24 mouse cellular contexts compared by ENCODE assay signal in genomic region chr6:115631056-115631795, GRCm38 (mm10). TPM values are rescaled to one million over a fixed set of nuclear protein-coding genes. Genes with fewer than 3 reads are reported as not detected.
A peak's percentile ranks its signal among the peaks of the same experiment; 100 is the strongest.
DNase-seq lines count a peak whose midpoint lies in the region; ATAC-seq and TF ChIP-seq lines count a peak whose summit lies in the region.
"Had no signal": no experiment of that assay in that cellular context is flagged by ENCODE, and none has a peak within 500 bp of the region (broad histone marks: within the 10 kb centered on the region; RNA-seq: fewer than 3 reads in every experiment).

No protein-coding gene starts in this region.

- H3K36me3 ChIP-seq in kidney, embryonic 14.5 days (ENCODE audit: control insufficient read depth, insufficient read depth, low read length): peaks cover 85% of the 10 kb centered on the region
- peaks cover 75% of the 10 kb centered on the region for H3K36me3 ChIP-seq in kidney, embryonic 16.5 days (ENCODE audit: insufficient read depth, low read length)
- peaks cover 63% of the 10 kb centered on the region for H3K36me3 ChIP-seq in liver, postnatal 0 days (replicated peaks; ENCODE audit: insufficient read depth, low read length)

- H3K27me3 ChIP-seq in kidney, embryonic 14.5 days (ENCODE audit: control insufficient read depth, insufficient read depth, low read length): no peaks in the 10 kb centered on the region
- no peaks in the 10 kb centered on the region for H3K27me3 ChIP-seq in kidney, embryonic 16.5 days (ENCODE audit: insufficient read depth, low read length)
- H3K27me3 ChIP-seq in liver, postnatal 0 days (ENCODE audit: insufficient read depth, low read length): no peaks in the 10 kb centered on the region
- H3K27me3 ChIP-seq: embryonic facial prominence, embryonic 15.5 days; forebrain, embryonic 15.5 days; hindbrain, embryonic 13.5 days; lung, embryonic 15.5 days; neural tube, embryonic 13.5 days; stomach, embryonic 15.5 days had no signal

- no peak overlapping the region for H3K27ac ChIP-seq in kidney, embryonic 14.5 days (ENCODE audit: low read depth, low read length)
- H3K27ac ChIP-seq in kidney, embryonic 16.5 days (ENCODE audit: low read length): no peak overlapping the region
- H3K27ac ChIP-seq in liver, postnatal 0 days (ENCODE audit: low read depth): no peak overlapping the region
- H3K27ac ChIP-seq: embryonic facial prominence, embryonic 15.5 days; forebrain, embryonic 15.5 days; heart, adult 2 months; hindbrain, embryonic 13.5 days; left cerebral cortex, adult 2 months; lung, embryonic 15.5 days; neural tube, embryonic 13.5 days; stomach, embryonic 15.5 days had no signal

- ATAC-seq in kidney, embryonic 14.5 days (ENCODE audit: low FRiP score, low TSS enrichment): no peak
- ATAC-seq in kidney, embryonic 16.5 days (ENCODE audit: low FRiP score, low TSS enrichment): peak; percentile 23; the same call in 1 of the 2 replicates
- ATAC-seq in liver, postnatal 0 days: peak; percentile 88
- ATAC-seq: forebrain, embryonic 15.5 days had no signal

- DNase-seq in kidney, adult 18-20 months: peak; percentile 48
- peak; percentile 59 for DNase-seq in adipocyte (ENCODE audit: low spot score)
- DNase-seq in liver, postnatal 0 days: peak; percentile 64
- no peak for DNase-seq in right cerebral cortex, postnatal 14 days
- DNase-seq in urinary bladder, adult 18-20 months (ENCODE audit: low spot score in 2 of 2): no peak
- DNase-seq: adrenal gland, postnatal 14 days; cerebellum, adult 2 months; gastrocnemius, postnatal 25 days; heart, adult 2 months; heart, postnatal 36 days; layer of hippocampus, adult 9-11 months; lung, postnatal 4 days; midbrain, embryonic 14.5 days; right cerebral cortex, adult 18-20 months; thymus, postnatal 25 days had no signal

- WGBS in kidney, embryonic 14.5 days: 90% methylated on average over 3 of the region's 3 CpGs
- 81% methylated on average over 3 of the region's 3 CpGs for WGBS in kidney, embryonic 16.5 days
- WGBS in liver, postnatal 0 days (ENCODE audit: insufficient replicate concordance): 73% methylated on average over 3 of the region's 3 CpGs

- no peak for TF ChIP-seq CTCF in liver, postnatal 0 days (IDR thresholded peaks at IDR 0.05; ENCODE audit: low read depth)

- H3K9me3 ChIP-seq in kidney, embryonic 14.5 days (ENCODE audit: control insufficient read depth, low read length): no peaks in the 10 kb centered on the region
- H3K9me3 ChIP-seq in kidney, embryonic 16.5 days (ENCODE audit: low read length): no peaks in the 10 kb centered on the region
- no peaks in the 10 kb centered on the region for H3K9me3 ChIP-seq in liver, postnatal 0 days (ENCODE audit: low read length)
- H3K9me3 ChIP-seq: embryonic facial prominence, embryonic 15.5 days; forebrain, embryonic 15.5 days; hindbrain, embryonic 13.5 days; lung, embryonic 15.5 days; neural tube, embryonic 13.5 days; stomach, embryonic 15.5 days had no signal

- TF ChIP-seq EP300 in liver, postnatal 0 days (IDR thresholded peaks at IDR 0.05; ENCODE audit: low read depth): no peak

- no peak overlapping the region for H3K4me3 ChIP-seq in kidney, embryonic 14.5 days (ENCODE audit: low read length)
- H3K4me3 ChIP-seq in kidney, embryonic 16.5 days (ENCODE audit: low read length): no peak overlapping the region
- H3K4me3 ChIP-seq in liver, postnatal 0 days (ENCODE audit: low read depth, low read length): no peak overlapping the region
- H3K4me3 ChIP-seq: embryonic facial prominence, embryonic 15.5 days; forebrain, embryonic 15.5 days; heart, adult 2 months; hindbrain, embryonic 13.5 days; left cerebral cortex, adult 2 months; lung, embryonic 15.5 days; neural tube, embryonic 13.5 days; stomach, embryonic 15.5 days had no signal

- H3K4me2 ChIP-seq in kidney, embryonic 14.5 days (replicated peaks; ENCODE audit: low read depth, low read length): no peak overlapping the region
- H3K4me2 ChIP-seq in kidney, embryonic 16.5 days (replicated peaks; ENCODE audit: low read depth, low read length): no peak overlapping the region
- no peak overlapping the region for H3K4me2 ChIP-seq in liver, postnatal 0 days (ENCODE audit: low read depth, low read length)
- H3K4me2 ChIP-seq: embryonic facial prominence, embryonic 15.5 days; forebrain, embryonic 15.5 days; hindbrain, embryonic 13.5 days; lung, embryonic 15.5 days; neural tube, embryonic 13.5 days; stomach, embryonic 15.5 days had no signal

- no peaks in the 10 kb centered on the region for H3K4me1 ChIP-seq in kidney, embryonic 14.5 days (ENCODE audit: control insufficient read depth, insufficient read depth, low read length)
- no peaks in the 10 kb centered on the region for H3K4me1 ChIP-seq in kidney, embryonic 16.5 days (ENCODE audit: insufficient read depth, low read length)
- H3K4me1 ChIP-seq in liver, postnatal 0 days (ENCODE audit: insufficient read depth): no peaks in the 10 kb centered on the region
- H3K4me1 ChIP-seq: embryonic facial prominence, embryonic 15.5 days; forebrain, embryonic 15.5 days; hindbrain, embryonic 13.5 days; lung, embryonic 15.5 days; neural tube, embryonic 13.5 days; stomach, embryonic 15.5 days had no signal

- H3K9ac ChIP-seq in kidney, embryonic 14.5 days (ENCODE audit: low read depth, low read length): no peak overlapping the region
- no peak overlapping the region for H3K9ac ChIP-seq in kidney, embryonic 16.5 days (replicated peaks; ENCODE audit: low read length)
- no peak overlapping the region for H3K9ac ChIP-seq in liver, postnatal 0 days (replicated peaks)
- H3K9ac ChIP-seq: embryonic facial prominence, embryonic 15.5 days; forebrain, embryonic 15.5 days; hindbrain, embryonic 13.5 days; lung, embryonic 15.5 days; neural tube, embryonic 13.5 days; stomach, embryonic 15.5 days had no signal

RNA-seq across cellular contexts. Expression of gene Mkrn2, which starts 29.5 kb away (rescaled TPM):
- polyA plus RNA-seq in kidney, embryonic 14.5 days (2014; fragmentation: Nextera tagmentation; extraction: Ambion mirVana): 18.7 and 33.4 TPM in 2 replicates
- polyA plus RNA-seq in kidney, embryonic 16.5 days (2015; fragmentation: Nextera tagmentation; extraction: Ambion mirVana): 33.8 and 35.0 TPM in 2 replicates
- 9.6 and 11.6 TPM in 2 replicates for polyA plus RNA-seq in liver, postnatal 0 days (2015; fragmentation: Nextera tagmentation; extraction: Ambion mirVana)

RNA-seq across cellular contexts. Expression of gene Mkrn2os, which starts 38.9 kb away (rescaled TPM):
- polyA plus RNA-seq in kidney, embryonic 14.5 days (2014; fragmentation: Nextera tagmentation; extraction: Ambion mirVana): 5.2 and 5.8 TPM in 2 replicates
- 4.8 and 5.7 TPM in 2 replicates for polyA plus RNA-seq in kidney, embryonic 16.5 days (2015; fragmentation: Nextera tagmentation; extraction: Ambion mirVana)
- 14.8 and 16.5 TPM in 2 replicates for polyA plus RNA-seq in liver, postnatal 0 days (2015; fragmentation: Nextera tagmentation; extraction: Ambion mirVana)

RNA-seq across cellular contexts. Expression of gene Raf1, which starts 45.2 kb away (rescaled TPM):
- polyA plus RNA-seq in kidney, embryonic 14.5 days (2014; fragmentation: Nextera tagmentation; extraction: Ambion mirVana): 85.9 and 125 TPM in 2 replicates
- 91.0 and 95.7 TPM in 2 replicates for polyA plus RNA-seq in kidney, embryonic 16.5 days (2015; fragmentation: Nextera tagmentation; extraction: Ambion mirVana)
- polyA plus RNA-seq in liver, postnatal 0 days (2015; fragmentation: Nextera tagmentation; extraction: Ambion mirVana): 39.6 and 43.5 TPM in 2 replicates

Comparison
In these comparisons a context has a peak if more than half of its experiments do, and no peak if none do; other contexts are left out.
1. DNase-seq: peak in kidney, adult 18-20 months (single experiment), adipocyte (single experiment) and liver, postnatal 0 days (single experiment); none in right cerebral cortex, postnatal 14 days (single experiment) and urinary bladder, adult 18-20 months (0 of 2).